Mouse (Mus musculus) left cerebral cortex, postnatal 14 days (tissue): ENCODE data around the gene Slc9a3r2. TPM values are rescaled to one million over a fixed set of nuclear protein-coding genes. Genes with fewer than 3 reads are reported as not detected.
"Not testable (repeated sequence)": the region's sequence is repeated elsewhere in the genome, so short reads cannot be mapped to it uniquely, and the experiment has no call there.

Experiments
- DNase-seq, 2 experiments: peaks; one replicate each; pipeline ENCODE4 v3.0.0; 2021 to 2022; ENCODE audit warnings: low spot score in 2 of 2, mixed read lengths in 1 of 2
- intact Hi-C: fragments of 180-260 bp; cut with DNase I; formaldehyde crosslinking; loops from one replicate; pipeline ENCODE4 v1.15.1; 2025
- total RNA-seq, 2 experiments: library from RNA; stranded (reverse); gene quantifications; 2 replicates each; pipeline ENCODE4 v1.2.3; 2021

Slc9a3r2 gene
- total RNA-seq, 2 experiments from 2014 or later: 52.6 to 53.0 TPM

GRCm38 (mm10) chr17:24669545-24670245, 19.6 kb upstream of the Slc9a3r2 start, which contains the start of gene Zfp598:
TSS of gene Zfp598 (plus strand) at chr17:24669687.
- intact Hi-C loops: loop anchor here (5.0 kb wide), 1 partner anchor 37 kb away; the partner anchor contains the start of genes Nthl1 and Tsc2
- DNase-seq: peak; percentile 93 to 94

- DNase-seq: not testable (repeated sequence)
- intact Hi-C loops: loop anchor here (5.0 kb wide), 1 partner anchor 37 kb away; the partner anchor contains the start of genes Nthl1 and Tsc2
Observed at GRCm38 (mm10) chr17:24669214-24669544, 19.1 kb upstream of the Slc9a3r2 start.

GRCm38 (mm10) chr17:24667416-24667815, 17.3 kb upstream of the Slc9a3r2 start:
- intact Hi-C loops: loop anchor here (5.0 kb wide), 1 partner anchor 35 kb away; the partner anchor contains the start of genes Nthl1 and Tsc2
- peak in 1 of 2 experiments; percentile 49 for DNase-seq

GRCm38 (mm10) chr17:24667011-24667410, 16.9 kb upstream of the Slc9a3r2 start:
- intact Hi-C loops: loop anchor here (5.0 kb wide), 1 partner anchor 35 kb away; the partner anchor contains the start of genes Nthl1 and Tsc2

GRCm38 (mm10) chr17:24658017-24658758, 8.1 kb upstream of the Slc9a3r2 start, which contains the start of gene Npw:
TSS of gene Npw (minus strand) at chr17:24658457.
- DNase-seq: no peak
- intact Hi-C loops: no loop called here

More at GRCm38 (mm10) chr17:24667011-24667410, 16.9 kb upstream of the Slc9a3r2 start:
- not testable (repeated sequence) for DNase-seq

GRCm38 (mm10) chr17:24654969-24655368, 4.8 kb upstream of the Slc9a3r2 start:
- no peak for DNase-seq
- intact Hi-C loops: loop anchor here (5.0 kb wide), 1 partner anchor 113 kb away; no protein-coding TSS in a partner anchor

GRCm38 (mm10) chr17:24653967-24654710, 4.0 kb upstream of the Slc9a3r2 start:
- peak; percentile 47 to 70 for DNase-seq
- intact Hi-C loops: loop anchor here (5.0 kb wide), 1 partner anchor 112 kb away; no protein-coding TSS in a partner anchor

GRCm38 (mm10) chr17:24651835-24652234, 1.7 kb upstream of the Slc9a3r2 start:
- intact Hi-C loops: loop anchor here (5.0 kb wide), 1 partner anchor 110 kb away; no protein-coding TSS in a partner anchor
- DNase-seq: no peak

GRCm38 (mm10) chr17:24650766-24651165, 639 bp upstream of the Slc9a3r2 start:
- DNase-seq: no peak
- intact Hi-C loops: loop anchor here (5.0 kb wide), 1 partner anchor 108 kb away; no protein-coding TSS in a partner anchor

- DNase-seq: no peak
Observed at GRCm38 (mm10) chr17:24649581-24650069, 502 bp downstream of the Slc9a3r2 start.

GRCm38 (mm10) chr17:24648731-24649377, 1.3 kb downstream of the Slc9a3r2 start:
- DNase-seq: no peak
- intact Hi-C loops: no loop called here

More at GRCm38 (mm10) chr17:24649581-24650069, 502 bp downstream of the Slc9a3r2 start:
- intact Hi-C loops: loop anchor here (5.0 kb wide), 1 partner anchor 107 kb away; no protein-coding TSS in a partner anchor

- DNase-seq: no peak
- intact Hi-C loops: no loop called here
Observed at GRCm38 (mm10) chr17:24647493-24647892, 2.6 kb downstream of the Slc9a3r2 start.

GRCm38 (mm10) chr17:24646381-24646780, 3.7 kb downstream of the Slc9a3r2 start:
- intact Hi-C loops: no loop called here
- DNase-seq: no peak

GRCm38 (mm10) chr17:24645916-24646315, 4.2 kb downstream of the Slc9a3r2 start:
- intact Hi-C loops: no loop called here
- DNase-seq: no peak

GRCm38 (mm10) chr17:24644875-24645721, 5.0 kb downstream of the Slc9a3r2 start:
- DNase-seq: no peak
- intact Hi-C loops: no loop called here

- intact Hi-C loops: no loop called here
- DNase-seq: no peak
Observed at GRCm38 (mm10) chr17:24644030-24644715, 6.0 kb downstream of the Slc9a3r2 start.

- intact Hi-C loops: no loop called here
- DNase-seq: no peak
Observed at GRCm38 (mm10) chr17:24642791-24643343, 7.3 kb downstream of the Slc9a3r2 start.
